Mouse (Mus musculus) small intestine, adult 2 months (tissue): ENCODE measurements at regions not wholly inside any gene's neighbourhood (a gene's known extent, or its start where the extent isn't known, plus 50 kb on each side); places are given as distances from the start of the nearest gene placed in this dataset.

Experiments
- H3K27ac ChIP-seq: fragments of 200-500 bp; 2 replicates; pipeline ENCODE4 v1.5.1; 2012; ENCODE audit warnings: low read depth, low read length, control low read depth, inconsistent platforms; ENCODE audit not compliant: insufficient read depth
- H3K27me3 ChIP-seq: fragments of 200-500 bp; 2 replicates; pipeline ENCODE4 v1.6.1; 2012; ENCODE audit warnings: mild to moderate bottlenecking, moderate library complexity, low read length, inconsistent platforms; ENCODE audit not compliant: control insufficient read depth, insufficient read depth
- H3K36me3 ChIP-seq: fragments of 200-500 bp; 2 replicates; pipeline ENCODE4 v1.6.1; 2012; ENCODE audit warnings: mild to moderate bottlenecking, low read length, control low read depth, inconsistent platforms; ENCODE audit not compliant: control insufficient read depth, insufficient read depth
- H3K4me1 ChIP-seq: fragments of 200-500 bp; 2 replicates; pipeline ENCODE4 v1.6.1; 2012; ENCODE audit warnings: low read length, inconsistent platforms, mixed read lengths; ENCODE audit not compliant: control insufficient read depth, insufficient read depth, insufficient read length
- H3K4me3 ChIP-seq: fragments of 200-500 bp; 2 replicates; pipeline ENCODE4 v1.5.1; 2012; ENCODE audit warnings: low read depth, mild to moderate bottlenecking, control low read depth, inconsistent platforms, low read length, moderate library complexity
- CTCF ChIP-seq: fragments of 200-500 bp; IDR thresholded peaks from 2 replicates; pipeline ENCODE4 v1.5.1; 2012; ENCODE audit warnings: low read depth, mild to moderate bottlenecking, control low read depth, inconsistent platforms, low read length, moderate library complexity, mixed read lengths; ENCODE audit not compliant: insufficient replicate concordance, insufficient read length; ENCODE audit errors: extremely low read depth
- POLR2A ChIP-seq: fragments of 200-500 bp; IDR thresholded peaks from 2 replicates; pipeline ENCODE4 v1.6.1; 2012; ENCODE audit warnings: low read depth, mild to moderate bottlenecking, control low read depth, inconsistent platforms, low read length, moderate library complexity
- WGBS: fragments of 180-500 bp; shearing (Covaris S2); methylation state at CpG from one replicate; pipeline ENCODE4 v1.1.7; 2018; 5-methylcytosine and 5-hydroxymethylcytosine counted together

DNA sequence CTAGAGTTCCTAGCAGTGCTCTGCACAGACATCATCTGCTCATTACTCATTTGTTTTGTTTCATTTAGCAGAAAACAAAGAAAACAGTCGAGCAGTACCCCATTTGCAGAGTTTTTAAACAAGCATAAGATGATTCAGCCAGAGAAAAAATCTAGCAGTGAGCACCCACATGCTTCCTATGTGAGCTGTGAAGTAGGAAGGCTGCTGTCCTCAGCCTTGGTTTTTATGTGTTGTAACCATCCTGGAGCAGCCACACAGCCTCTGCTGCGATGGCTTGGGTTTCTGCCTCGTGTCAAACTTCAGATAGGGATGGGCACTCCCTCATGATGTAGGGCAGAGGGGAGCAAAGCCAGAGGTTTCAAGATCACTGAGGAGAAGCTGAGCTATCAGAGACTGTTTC is 416.5 kb downstream of the Gm45692 start:
- Histone ChIP-seq H3K27me3 (no peaks in the 10 kb centered on the region), H3K4me3 (no peak overlapping the region), H3K4me1 (peaks cover 5% of the 10 kb centered on the region; the same call in 1 of the 2 replicates), H3K27ac (no peak overlapping the region), H3K36me3 (no peaks in the 10 kb centered on the region)
- WGBS, result 40% methylated on average over 3 of the region's 3 CpGs
- TF ChIP-seq CTCF, result no peak
- TF ChIP-seq POLR2A, result no peak

DNA sequence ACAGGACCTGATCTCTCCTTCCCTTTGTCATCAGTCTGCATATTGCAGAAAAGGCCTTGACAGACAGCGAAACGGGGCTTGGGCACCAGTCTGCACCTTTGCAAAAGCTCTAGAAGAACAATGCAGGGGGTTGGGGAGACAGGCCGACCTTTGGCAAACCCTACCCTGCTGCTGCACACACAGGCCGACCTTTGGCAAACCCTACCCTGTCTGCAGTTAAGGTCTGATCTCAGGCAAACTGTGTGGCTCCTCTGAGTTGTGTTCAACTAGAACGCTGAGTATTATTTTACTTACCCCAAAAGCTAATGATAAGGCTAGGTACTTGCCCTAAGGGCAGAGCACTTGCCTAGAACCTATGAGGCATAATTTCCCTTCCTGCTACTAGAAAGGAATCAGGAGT is 423.4 kb upstream of the Zfp703 start:
- Histone ChIP-seq H3K27me3 (no peaks in the 10 kb centered on the region), H3K4me3 (no peak overlapping the region), H3K4me1 (peaks cover 8% of the 10 kb centered on the region; the same call in 1 of the 2 replicates), H3K27ac (peak overlapping the region; percentile 34; the same call in 1 of the 2 replicates), H3K36me3 (no peaks in the 10 kb centered on the region)
- no peak for TF ChIP-seq POLR2A
- TF ChIP-seq CTCF, result no peak
- 17% methylated on average over 5 of the region's 5 CpGs for WGBS

DNA sequence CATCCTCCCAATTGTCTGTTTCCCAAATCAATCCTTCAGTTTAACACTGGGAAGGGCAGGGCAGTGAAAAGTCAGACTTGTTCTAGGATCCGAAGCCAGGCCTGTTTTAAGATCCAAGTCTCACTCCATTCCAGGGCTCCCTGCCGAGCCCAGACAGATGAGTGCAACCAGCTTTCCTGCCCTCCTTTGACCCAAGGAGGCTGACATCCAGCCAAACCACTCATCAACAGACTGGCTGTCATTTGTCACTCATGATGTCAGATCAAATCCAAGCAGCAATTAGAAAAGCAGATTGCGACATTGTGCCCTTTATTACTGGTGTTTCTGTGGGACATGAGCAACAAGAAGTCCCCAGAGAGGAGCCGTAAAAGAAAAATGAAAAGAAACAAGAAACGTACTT is 417.9 kb upstream of the Zfp703 start:
- Histone ChIP-seq H3K36me3 (no peaks in the 10 kb centered on the region), H3K27me3 (no peaks in the 10 kb centered on the region), H3K4me3 (no peak overlapping the region), H3K4me1 (peaks cover 5% of the 10 kb centered on the region; the same call in 1 of the 2 replicates), H3K27ac (no peak overlapping the region)
- TF ChIP-seq POLR2A (no peak), CTCF (no peak)
- 64% methylated on average over 5 of the region's 5 CpGs for WGBS

DNA sequence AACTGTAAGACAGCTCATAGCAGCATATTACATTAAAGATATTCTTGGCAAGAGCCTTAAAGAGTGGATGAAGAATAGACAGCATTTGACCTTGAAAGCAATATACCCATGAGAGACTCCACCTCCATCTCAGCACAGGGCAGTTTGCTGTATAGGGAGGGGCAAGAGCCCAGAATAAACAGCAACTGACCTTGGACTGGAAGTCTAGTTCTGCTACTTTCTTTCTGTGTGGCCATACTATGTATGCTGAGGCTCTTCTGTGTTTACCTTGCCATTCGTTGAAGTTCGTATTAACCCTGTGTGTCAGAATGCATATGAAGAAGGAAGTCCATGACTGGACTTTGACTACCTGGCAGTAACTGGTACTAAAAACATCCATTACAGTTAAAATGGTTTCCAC is 414.0 kb upstream of the Zfp703 start:
- Histone ChIP-seq H3K4me3 (no peak overlapping the region), H3K27ac (no peak overlapping the region), H3K36me3 (no peaks in the 10 kb centered on the region), H3K27me3 (no peaks in the 10 kb centered on the region), H3K4me1 (no peaks in the 10 kb centered on the region)
- WGBS, result 34% methylated on average over 2 of the region's 2 CpGs
- TF ChIP-seq POLR2A (no peak), CTCF (no peak)

DNA sequence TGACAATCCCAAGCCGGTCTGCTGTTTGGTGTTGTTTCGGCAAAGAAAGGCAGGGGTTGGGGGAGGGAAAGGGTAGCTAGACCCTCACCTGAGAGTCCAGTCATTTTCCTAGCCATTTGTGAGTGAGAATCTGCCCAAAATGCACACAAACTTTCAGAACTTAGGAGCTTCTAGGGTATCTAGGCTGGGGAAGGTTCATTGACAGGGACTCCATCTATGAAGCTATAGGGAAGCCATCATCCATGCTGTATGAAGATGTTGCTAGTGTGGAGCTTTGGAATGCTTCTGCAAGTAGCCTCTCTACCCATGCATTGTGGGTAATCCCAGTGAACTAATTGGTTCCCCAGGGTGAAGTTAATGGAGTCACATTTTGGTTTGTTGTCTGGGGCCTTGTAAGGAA is 412.9 kb upstream of the Zfp703 start:
- no peak overlapping the region for H3K4me3 ChIP-seq
- H3K4me1 ChIP-seq, result no peaks in the 10 kb centered on the region
- no peak overlapping the region for H3K27ac ChIP-seq
- no peaks in the 10 kb centered on the region for H3K36me3 ChIP-seq
- H3K27me3 ChIP-seq, result no peaks in the 10 kb centered on the region
- TF ChIP-seq POLR2A (no peak), CTCF (no peak)
- WGBS, result 97% methylated on average over 2 of the region's 2 CpGs

DNA sequence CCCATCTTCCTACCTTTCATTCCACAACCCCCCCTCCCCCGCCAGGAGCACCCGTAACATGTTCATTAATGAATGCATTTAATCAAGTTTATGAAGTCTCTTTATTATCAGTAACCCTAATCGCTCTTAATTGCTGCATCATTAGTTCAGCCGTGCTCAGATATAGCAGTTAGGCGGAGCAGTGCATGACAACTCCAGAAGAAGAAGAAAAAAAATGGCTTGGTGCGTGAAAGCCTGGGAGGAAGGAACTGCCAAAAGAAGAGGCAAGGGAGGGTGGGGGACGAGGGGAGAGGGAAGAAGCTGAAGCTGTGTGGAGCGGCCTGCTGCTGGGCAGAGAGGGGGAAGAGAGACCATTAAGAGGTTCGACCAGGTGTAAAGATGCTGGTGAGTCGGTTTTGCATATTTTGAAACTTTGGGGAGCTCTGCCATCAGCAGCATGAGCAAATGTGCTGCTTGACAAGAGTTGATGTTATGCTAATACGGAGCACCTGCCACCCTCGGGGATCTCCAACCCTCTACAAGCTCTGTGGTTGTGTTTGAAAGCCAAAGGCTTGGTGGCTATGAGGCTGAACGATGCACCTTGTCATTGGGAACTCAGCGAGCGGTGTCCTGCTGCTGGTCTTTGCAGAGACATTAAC is 408.6 kb upstream of the Zfp703 start:
- WGBS, result 77% methylated on average over 15 of the region's 15 CpGs
- no peak for TF ChIP-seq CTCF
- no peak for TF ChIP-seq POLR2A
- H3K27ac ChIP-seq, result no peak overlapping the region
- H3K4me1 ChIP-seq, result no peaks in the 10 kb centered on the region
- no peaks in the 10 kb centered on the region for H3K36me3 ChIP-seq
- H3K27me3 ChIP-seq, result no peaks in the 10 kb centered on the region
- H3K4me3 ChIP-seq, result no peak overlapping the region

DNA sequence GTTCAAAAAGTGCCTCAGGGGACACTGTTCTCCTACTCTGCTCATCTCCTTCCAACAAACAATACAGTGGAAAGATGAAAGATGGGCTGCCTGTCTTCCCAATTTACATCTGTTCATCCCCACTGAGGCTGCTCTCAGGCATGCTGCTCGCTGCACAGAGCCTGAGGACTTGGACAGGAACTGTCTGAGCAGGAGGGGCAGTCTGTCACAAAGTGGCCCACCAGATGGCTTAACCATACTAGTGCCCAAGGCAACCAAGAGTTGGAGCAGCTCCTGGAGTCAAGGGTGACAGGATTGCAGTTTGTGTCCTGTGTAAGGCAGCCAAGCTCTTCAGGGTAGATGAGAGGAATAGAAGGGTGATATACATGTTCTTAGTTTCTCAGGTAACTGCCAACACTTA is 388.3 kb upstream of the Zfp703 start:
- Histone ChIP-seq H3K4me3 (no peak overlapping the region), H3K4me1 (peaks cover 11% of the 10 kb centered on the region; the same call in 1 of the 2 replicates), H3K27me3 (no peaks in the 10 kb centered on the region), H3K36me3 (no peaks in the 10 kb centered on the region), H3K27ac (no peak overlapping the region)
- TF ChIP-seq CTCF, result no peak
- TF ChIP-seq POLR2A, result no peak
- 84% methylated on average over 1 of the region's 1 CpGs for WGBS

DNA sequence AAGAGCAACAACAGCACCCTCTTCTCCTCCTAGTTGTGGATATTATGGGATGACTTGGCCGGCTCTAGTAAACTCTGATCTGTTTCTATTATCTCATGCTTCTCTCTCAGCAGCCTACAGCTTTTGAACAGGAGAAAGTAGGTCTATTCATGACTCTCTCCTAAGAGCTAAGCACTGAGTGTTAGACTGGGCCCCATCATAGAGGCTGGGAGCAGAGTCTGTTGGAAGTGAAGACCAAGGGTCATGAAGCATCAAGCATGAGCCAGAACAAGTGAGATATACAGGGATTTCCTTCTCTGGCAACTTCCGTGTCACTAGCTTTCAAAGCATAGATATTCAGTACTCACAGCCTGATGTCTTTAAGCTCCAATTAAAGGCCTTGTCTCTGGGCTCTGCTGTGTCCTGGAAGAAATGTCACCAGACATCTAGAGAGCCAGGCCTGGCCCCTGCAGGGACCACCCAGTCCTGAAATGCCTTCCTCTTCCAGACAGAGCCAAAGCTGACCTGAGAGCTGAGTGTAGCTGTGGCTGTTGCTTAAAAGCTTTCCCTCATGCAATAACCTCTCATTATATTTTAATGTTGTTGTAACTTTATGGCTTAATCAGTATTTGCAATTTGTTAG is 386.4 kb upstream of the Zfp703 start:
- H3K27ac ChIP-seq, result no peak overlapping the region
- H3K36me3 ChIP-seq, result no peaks in the 10 kb centered on the region
- TF ChIP-seq CTCF (no peak), POLR2A (no peak)
- 43% methylated on average over 2 of the region's 2 CpGs for WGBS
- H3K4me1 ChIP-seq, result peaks cover 11% of the 10 kb centered on the region; the same call in 1 of the 2 replicates
- H3K27me3 ChIP-seq, result no peaks in the 10 kb centered on the region
- H3K4me3 ChIP-seq, result no peak overlapping the region
